Mouse (Mus musculus) heart, embryonic 14.5 days (tissue): ENCODE data around the gene Adora1. TPM values are rescaled to one million over a fixed set of nuclear protein-coding genes. Genes with fewer than 3 reads are reported as not detected.
A peak's percentile ranks its signal among the peaks of the same experiment; 100 is the strongest.

Experiments
- ATAC-seq: fragments of 200-750 bp; cut with Nextera tagmentation; 2 replicates; pipeline ENCODE4 v1.8.0; 2017; ENCODE audit warnings: low read depth, moderate TSS enrichment; ENCODE audit not compliant: insufficient number of reproducible peaks, insufficient read depth, low FRiP score
- H3K27ac ChIP-seq, 2 experiments: fragments of 200-500 bp in 1 of 2; fragments of 300-500 bp in 1 of 2; sonication (generic) in 1 of 2; replicated peaks in 1 of 2; 2 replicates each; pipeline ENCODE4 v1.5.1; 2012 to 2014; ENCODE audit warnings: low read depth in 2 of 2, low read length in 2 of 2, control low read depth in 1 of 2, mild to moderate bottlenecking in 1 of 2, mixed read lengths in 1 of 2; ENCODE audit not compliant: control insufficient read depth in 1 of 2, insufficient read depth in 1 of 2
- H3K27me3 ChIP-seq: fragments of 300-500 bp; sonication (generic); 2 replicates; pipeline ENCODE4 v1.6.1; 2014; ENCODE audit warnings: mild to moderate bottlenecking, low read length, control low read depth; ENCODE audit not compliant: control insufficient read depth, insufficient read depth
- H3K36me3 ChIP-seq: fragments of 300-500 bp; sonication (generic); 2 replicates; pipeline ENCODE4 v1.6.1; 2014; ENCODE audit warnings: mild to moderate bottlenecking, control low read depth, low read length, mixed read lengths; ENCODE audit not compliant: control insufficient read depth, insufficient read depth
- H3K4me1 ChIP-seq, 2 experiments: fragments of 200-500 bp in 1 of 2; fragments of 300-500 bp in 1 of 2; sonication (generic) in 1 of 2; 2 replicates each; pipeline ENCODE4 v1.6.1; 2012 to 2014; ENCODE audit warnings: low read length in 2 of 2, control low read depth in 1 of 2, mixed read lengths in 1 of 2; ENCODE audit not compliant: control insufficient read depth in 2 of 2, insufficient read depth in 2 of 2
- H3K4me2 ChIP-seq: fragments of 300-500 bp; sonication (generic); 2 replicates; pipeline ENCODE4 v1.6.1; 2014; ENCODE audit warnings: mild to moderate bottlenecking, low read length
- H3K4me3 ChIP-seq, 2 experiments: fragments of 200-500 bp in 1 of 2; fragments of 300-500 bp in 1 of 2; sonication (generic) in 1 of 2; 2 replicates each; pipeline ENCODE4 v1.5.1; 2012 to 2014; ENCODE audit warnings: low read length in 2 of 2, mild to moderate bottlenecking in 2 of 2, control low read depth in 1 of 2, low read depth in 1 of 2, moderate library complexity in 1 of 2; ENCODE audit not compliant: control insufficient read depth in 1 of 2, insufficient read depth in 1 of 2
- H3K9ac ChIP-seq: fragments of 300-500 bp; sonication (generic); 2 replicates; pipeline ENCODE4 v1.6.1; 2014; ENCODE audit warnings: mild to moderate bottlenecking, low read length
- H3K9me3 ChIP-seq: fragments of 300-500 bp; sonication (generic); 2 replicates; pipeline ENCODE4 v1.6.1; 2016; ENCODE audit warnings: low read length, control low read depth; ENCODE audit not compliant: control insufficient read depth
- WGBS: fragments of 180-500 bp; shearing (Covaris S2); extraction: QIAGEN DNeasy Blood & Tissue Kit; methylation state at CpG from one replicate; pipeline ENCODE4 v1.1.7; 2014; 5-methylcytosine and 5-hydroxymethylcytosine counted together
- polyA plus RNA-seq: library from polyadenylated mRNA; unstranded; fragments of >200 nt; fragmentation: Nextera tagmentation; extraction: Ambion mirVana; gene quantifications from 2 replicates; pipeline ENCODE4 v1.2.1, GENCODE M21; 2014

Adora1 gene
- polyA plus RNA-seq, 1 experiment from 2014 or later: 11.7 TPM

- no peak for ATAC-seq
- Histone ChIP-seq H3K27ac (no peak overlapping the region), H3K9me3 (no peaks in the 10 kb centered on the region), H3K4me1 (peaks cover 22 to 38% of the 10 kb centered on the region in 2 experiments), H3K9ac (no peak overlapping the region), H3K27me3 (no peaks in the 10 kb centered on the region), H3K36me3 (no peaks in the 10 kb centered on the region), H3K4me2 (no peak overlapping the region), H3K4me3 (no peak overlapping the region)
- 64% methylated on average over 1 of the region's 1 CpGs for WGBS
These were observed 14.1 kb downstream of the Adora1 start for GRCm38 (mm10) chr1:134221172-134221571.

- no peaks in the 10 kb centered on the region for H3K27me3 ChIP-seq
- ATAC-seq: no peak
- H3K9ac ChIP-seq: no peak overlapping the region
- H3K27ac ChIP-seq: no peak overlapping the region
- 91% methylated on average over 5 of the region's 5 CpGs for WGBS
- H3K9me3 ChIP-seq: no peaks in the 10 kb centered on the region
- no peak overlapping the region for H3K4me3 ChIP-seq
- H3K36me3 ChIP-seq: no peaks in the 10 kb centered on the region
- no peak overlapping the region for H3K4me2 ChIP-seq
- peaks cover 27 to 44% of the 10 kb centered on the region in 2 experiments for H3K4me1 ChIP-seq
These were observed 15.6 kb downstream of the Adora1 start for GRCm38 (mm10) chr1:134219608-134220007.

GRCm38 (mm10) chr1:134217942-134218341, 17.3 kb downstream of the Adora1 start:
- Histone ChIP-seq H3K27ac (no peak overlapping the region), H3K9ac (no peak overlapping the region), H3K4me3 (no peak overlapping the region), H3K4me2 (no peak overlapping the region), H3K4me1 (peaks cover 27 to 48% of the 10 kb centered on the region in 2 experiments), H3K27me3 (no peaks in the 10 kb centered on the region), H3K9me3 (no peaks in the 10 kb centered on the region), H3K36me3 (no peaks in the 10 kb centered on the region)
- 80% methylated on average over 3 of the region's 3 CpGs for WGBS
- no peak for ATAC-seq

GRCm38 (mm10) chr1:134217028-134217481, 18.2 kb downstream of the Adora1 start:
- H3K4me3 ChIP-seq: no peak overlapping the region
- no peaks in the 10 kb centered on the region for H3K27me3 ChIP-seq
- H3K27ac ChIP-seq: no peak overlapping the region; a peak in 1 of 4 replicates
- H3K9me3 ChIP-seq: no peaks in the 10 kb centered on the region
- H3K36me3 ChIP-seq: no peaks in the 10 kb centered on the region
- 63% methylated on average over 12 of the region's 12 CpGs for WGBS
- H3K9ac ChIP-seq: no peak overlapping the region
- peaks cover 20 to 43% of the 10 kb centered on the region in 2 experiments for H3K4me1 ChIP-seq
- ATAC-seq: no peak
- H3K4me2 ChIP-seq: no peak overlapping the region

GRCm38 (mm10) chr1:134216629-134216971, 18.6 kb downstream of the Adora1 start:
- no peak overlapping the region for H3K4me2 ChIP-seq
- no peaks in the 10 kb centered on the region for H3K9me3 ChIP-seq
- WGBS: 86% methylated on average over 2 of the region's 2 CpGs
- no peaks in the 10 kb centered on the region for H3K27me3 ChIP-seq
- H3K4me1 ChIP-seq: peaks cover 20 to 42% of the 10 kb centered on the region in 2 experiments
- H3K36me3 ChIP-seq: no peaks in the 10 kb centered on the region
- ATAC-seq: no peak
- no peak overlapping the region; a peak in 1 of 4 replicates for H3K27ac ChIP-seq
- H3K4me3 ChIP-seq: no peak overlapping the region
- H3K9ac ChIP-seq: no peak overlapping the region

GRCm38 (mm10) chr1:134215751-134216628, 19.2 kb downstream of the Adora1 start:
- Histone ChIP-seq H3K27ac (no peak overlapping the region), H3K9me3 (no peaks in the 10 kb centered on the region), H3K9ac (0 out of 2 replicates have a peak overlapping the region, but pooled peaks have one; percentile 21), H3K4me2 (no peak overlapping the region), H3K36me3 (no peaks in the 10 kb centered on the region), H3K4me3 (no peak overlapping the region), H3K4me1 (peaks cover 20 to 42% of the 10 kb centered on the region in 2 experiments), H3K27me3 (no peaks in the 10 kb centered on the region)
- no peak for ATAC-seq
- 37% methylated on average over 11 of the region's 11 CpGs for WGBS

- no peak for ATAC-seq
- Histone ChIP-seq H3K4me2 (no peak overlapping the region), H3K36me3 (no peaks in the 10 kb centered on the region), H3K27me3 (no peaks in the 10 kb centered on the region), H3K9ac (no peak overlapping the region), H3K27ac (no peak overlapping the region), H3K4me3 (no peak overlapping the region), H3K9me3 (no peaks in the 10 kb centered on the region), H3K4me1 (peaks cover 24 to 42% of the 10 kb centered on the region in 2 experiments)
- 82% methylated on average over 7 of the region's 7 CpGs for WGBS
These were observed 20.2 kb downstream of the Adora1 start for GRCm38 (mm10) chr1:134215059-134215458.
